Mouse (Mus musculus): ENCODE measurements around the gene Ppif.
A peak's percentile ranks its signal among the peaks of the same experiment; 100 is the strongest.

Ppif gene

DNA sequence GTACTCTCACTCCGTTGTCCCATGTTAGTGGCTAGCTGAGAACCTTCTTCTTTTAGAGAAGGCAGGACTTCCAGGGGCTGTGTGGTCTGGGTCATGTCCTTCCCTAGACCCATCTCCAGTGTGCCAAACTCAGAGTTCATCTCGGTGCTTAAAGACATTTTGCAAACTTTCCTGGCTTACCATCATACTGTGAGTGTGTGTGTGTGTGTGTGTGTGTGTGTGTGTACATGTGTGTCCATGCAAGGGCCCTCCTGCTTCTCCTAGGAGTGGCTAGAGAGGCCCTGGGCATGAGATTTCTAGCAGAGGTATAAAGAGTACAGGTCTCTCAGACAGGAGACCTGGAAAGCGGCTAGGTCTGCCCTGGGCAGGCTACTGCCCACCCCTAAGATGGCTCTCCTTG lies 42.2 kb downstream of the Ppif start:
- DNase-seq (ENCODE audit: low spot score in 2 of 2), result no peak

DNA sequence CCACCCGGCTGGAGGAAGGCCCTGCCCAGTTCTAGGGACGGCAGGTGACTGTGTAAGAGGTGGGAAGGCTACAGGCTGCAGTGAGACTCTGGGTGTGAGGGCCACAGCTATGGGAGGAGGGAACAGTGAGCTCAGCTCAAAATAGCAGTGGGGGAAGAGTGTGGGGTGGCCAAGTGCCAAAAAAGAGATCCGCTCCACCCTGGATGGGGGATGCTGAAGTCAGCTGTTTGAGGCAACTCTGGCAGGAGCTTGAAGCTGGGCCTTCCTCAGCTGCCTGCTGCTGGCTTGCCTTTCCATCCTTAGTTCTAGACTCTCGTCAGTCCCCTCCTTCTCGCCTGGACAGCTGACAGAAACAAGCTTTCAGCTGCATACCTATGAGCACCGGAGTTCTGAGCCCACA lies 42.6 kb downstream of the Ppif start:
- DNase-seq (ENCODE audit: low spot score in 2 of 2), result no peak

DNA sequence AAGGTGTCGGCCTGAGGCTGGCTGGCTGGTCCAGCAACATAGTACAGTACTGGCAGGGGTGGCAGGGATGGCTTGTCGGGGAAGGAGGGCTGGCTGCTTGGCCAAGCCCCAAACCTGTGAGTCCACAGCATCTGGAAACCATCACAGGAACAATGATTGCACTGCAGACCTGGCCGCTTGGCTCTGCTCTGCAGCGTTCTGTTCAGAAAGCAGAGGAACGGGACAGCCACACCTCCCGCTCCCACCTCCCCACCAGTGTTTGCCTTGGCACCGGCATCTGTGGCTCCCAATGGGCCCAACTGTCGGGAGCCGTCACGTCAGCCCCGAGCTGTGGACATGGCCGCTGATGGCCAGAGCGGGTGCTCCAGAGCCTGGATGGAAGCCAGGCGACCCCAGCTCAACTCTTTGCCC lies 44.6 kb downstream of the Ppif start:
- no peak for DNase-seq (ENCODE audit: low spot score in 2 of 2)

DNA sequence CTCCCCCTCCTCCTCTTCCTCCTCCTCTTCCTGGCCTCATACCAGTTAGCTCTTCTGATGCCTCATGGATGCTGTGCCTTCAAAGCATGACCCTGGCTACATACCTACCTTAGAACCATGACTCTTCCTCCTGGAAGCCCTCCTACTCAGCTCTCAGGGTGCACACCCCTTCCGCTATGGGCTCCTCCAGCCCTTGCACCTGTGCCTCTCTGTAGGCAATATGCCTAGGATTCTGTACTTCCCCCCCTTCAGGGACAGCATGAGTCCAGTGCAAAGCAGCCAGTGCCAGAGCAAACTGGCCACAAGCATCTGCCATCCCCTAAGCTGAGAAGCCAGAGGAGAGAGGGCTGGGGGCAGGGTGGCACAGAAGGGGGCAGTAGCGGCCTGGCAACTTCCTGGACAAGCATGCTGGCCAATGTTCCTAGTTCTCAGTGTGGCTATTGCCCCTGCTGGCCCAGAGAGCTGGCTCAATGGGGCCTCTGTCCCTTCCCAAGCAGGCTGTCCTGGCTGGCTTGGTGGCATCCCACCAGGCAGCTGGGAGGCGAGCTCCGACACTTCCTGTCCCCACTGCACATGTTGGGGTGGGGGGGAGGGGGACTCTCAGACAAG lies 46.1 kb downstream of the Ppif start:
- DNase-seq (ENCODE audit: low spot score in 2 of 2), result no peak

DNA sequence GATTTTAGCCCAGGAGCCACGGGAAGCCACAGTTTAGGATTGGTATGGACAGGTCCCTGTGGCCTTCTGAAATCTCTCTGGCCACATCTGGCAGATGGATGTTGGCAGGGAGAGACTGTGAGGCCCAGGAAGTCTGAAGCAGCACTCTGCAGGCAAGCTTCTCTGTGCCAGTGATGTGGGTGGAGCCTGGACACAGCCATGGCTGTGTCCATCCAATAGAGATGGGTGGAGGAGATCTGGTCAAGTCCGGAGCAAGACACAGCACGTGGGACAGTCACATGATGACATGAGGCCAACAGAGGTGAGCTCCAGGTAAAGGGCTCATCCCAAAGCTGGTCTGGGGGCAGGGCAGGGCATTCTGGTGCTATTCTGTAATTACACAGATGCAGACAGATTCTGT lies 47.3 kb downstream of the Ppif start:
- no peak for DNase-seq (ENCODE audit: low spot score in 2 of 2)

DNA sequence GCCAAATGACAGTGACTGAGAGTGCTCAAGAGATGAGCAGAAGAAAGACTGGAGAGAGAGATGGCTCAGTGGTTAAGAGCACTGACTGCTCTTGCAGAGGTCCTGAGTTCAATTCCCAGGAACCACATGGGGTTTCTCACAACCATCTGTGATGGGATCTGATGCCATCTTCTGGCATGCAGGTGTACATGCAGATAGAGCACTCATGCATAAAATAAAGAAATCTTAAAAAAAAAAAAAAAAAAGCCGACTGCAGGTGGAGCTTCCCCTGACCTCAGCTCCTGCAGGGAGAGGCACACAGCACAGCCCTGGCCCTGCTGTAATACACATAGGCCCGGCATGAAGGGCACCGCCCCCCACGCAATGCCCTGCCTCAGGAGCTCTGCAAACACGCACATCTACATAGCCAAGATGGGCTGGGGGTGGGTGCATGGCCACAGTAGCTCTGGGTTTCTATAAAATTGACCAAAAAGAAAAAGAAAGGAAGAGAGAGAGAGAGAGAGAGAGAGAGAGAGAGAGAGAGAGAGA lies 48.0 kb downstream of the Ppif start:
- DNase-seq (ENCODE audit: low spot score in 2 of 2), result peak; percentile 34 to 42

DNA sequence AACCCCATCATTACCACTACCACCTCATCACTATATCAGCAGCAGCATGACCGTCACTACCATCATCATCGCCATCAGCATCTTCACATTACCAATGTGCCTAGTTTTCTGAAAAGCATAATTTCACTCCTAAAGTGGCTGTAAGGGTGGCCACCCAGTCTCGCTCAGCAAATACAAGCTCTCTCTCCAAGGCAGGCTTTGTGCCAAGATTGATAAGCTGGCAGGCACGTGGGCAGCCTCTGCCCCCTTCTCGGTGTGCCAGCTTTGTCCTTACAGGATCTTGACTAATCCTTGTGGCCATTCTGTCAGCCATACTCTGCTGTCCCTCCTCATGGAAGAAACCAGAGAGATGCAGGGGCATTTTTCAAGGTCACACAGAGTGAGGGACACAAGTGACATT lies 49.0 kb downstream of the Ppif start:
- DNase-seq (ENCODE audit: low spot score in 2 of 2), result no peak

DNA sequence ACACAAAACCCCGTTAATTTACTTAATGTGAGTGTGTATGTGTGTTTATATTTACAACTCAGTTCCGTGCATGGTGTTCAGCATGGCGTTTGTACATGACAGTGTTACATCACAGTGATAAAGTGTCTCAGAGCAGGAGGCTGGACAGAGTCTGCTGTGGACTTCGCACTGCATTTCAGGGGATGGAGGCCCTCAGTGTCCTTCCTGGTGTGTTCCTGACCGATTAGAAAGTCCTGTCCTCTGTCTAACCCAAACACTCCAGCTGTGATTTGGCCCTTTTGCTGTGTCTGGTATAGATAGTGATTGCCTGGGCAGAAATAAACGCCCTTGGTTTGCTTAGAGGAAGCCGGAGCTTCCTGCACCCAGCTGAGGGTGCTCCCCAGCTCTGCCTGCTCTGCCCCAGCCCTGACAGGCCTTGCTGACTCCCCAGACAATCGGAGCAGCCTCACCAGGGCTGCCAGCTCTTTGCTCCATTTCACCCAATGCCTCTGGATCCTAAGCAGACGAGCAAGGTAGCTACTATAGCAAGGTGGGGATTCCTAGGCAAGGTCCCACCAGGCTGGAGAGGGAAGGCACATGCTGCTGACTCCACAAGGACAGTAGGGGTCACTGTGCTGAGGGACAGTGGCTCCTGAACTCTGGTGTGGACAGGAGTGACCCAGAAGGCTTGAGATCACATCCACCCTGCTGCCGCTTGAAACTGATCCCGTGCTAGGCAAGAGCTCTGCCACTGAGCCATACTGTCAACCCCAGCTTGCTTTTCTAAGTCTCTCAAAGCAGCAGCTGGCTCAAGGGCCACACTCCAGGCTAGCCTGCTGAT lies 51.6 kb downstream of the Ppif start:
- DNase-seq (ENCODE audit: low spot score in 2 of 2), result no peak

DNA sequence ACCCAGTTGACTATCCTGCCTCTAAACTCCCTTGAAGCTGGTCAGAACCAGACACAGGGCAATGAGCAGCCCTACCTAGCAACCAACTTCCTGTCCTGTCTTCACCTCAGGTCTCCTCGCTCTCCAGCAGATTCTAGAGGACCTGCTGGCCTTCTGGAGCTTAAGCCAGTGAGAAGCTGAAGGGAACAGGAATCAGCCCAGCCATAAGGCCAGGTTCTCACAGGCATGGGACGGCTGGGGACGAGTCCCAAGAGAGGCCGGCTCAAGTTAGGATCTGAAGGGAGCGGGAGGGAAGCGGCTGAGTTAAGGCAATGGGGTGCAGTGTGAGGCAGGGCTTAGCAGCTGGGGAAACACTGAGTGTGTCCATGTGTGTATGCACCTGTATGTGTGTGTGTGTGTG lies 52.4 kb downstream of the Ppif start:
- DNase-seq (ENCODE audit: low spot score in 2 of 2), result no peak

DNA sequence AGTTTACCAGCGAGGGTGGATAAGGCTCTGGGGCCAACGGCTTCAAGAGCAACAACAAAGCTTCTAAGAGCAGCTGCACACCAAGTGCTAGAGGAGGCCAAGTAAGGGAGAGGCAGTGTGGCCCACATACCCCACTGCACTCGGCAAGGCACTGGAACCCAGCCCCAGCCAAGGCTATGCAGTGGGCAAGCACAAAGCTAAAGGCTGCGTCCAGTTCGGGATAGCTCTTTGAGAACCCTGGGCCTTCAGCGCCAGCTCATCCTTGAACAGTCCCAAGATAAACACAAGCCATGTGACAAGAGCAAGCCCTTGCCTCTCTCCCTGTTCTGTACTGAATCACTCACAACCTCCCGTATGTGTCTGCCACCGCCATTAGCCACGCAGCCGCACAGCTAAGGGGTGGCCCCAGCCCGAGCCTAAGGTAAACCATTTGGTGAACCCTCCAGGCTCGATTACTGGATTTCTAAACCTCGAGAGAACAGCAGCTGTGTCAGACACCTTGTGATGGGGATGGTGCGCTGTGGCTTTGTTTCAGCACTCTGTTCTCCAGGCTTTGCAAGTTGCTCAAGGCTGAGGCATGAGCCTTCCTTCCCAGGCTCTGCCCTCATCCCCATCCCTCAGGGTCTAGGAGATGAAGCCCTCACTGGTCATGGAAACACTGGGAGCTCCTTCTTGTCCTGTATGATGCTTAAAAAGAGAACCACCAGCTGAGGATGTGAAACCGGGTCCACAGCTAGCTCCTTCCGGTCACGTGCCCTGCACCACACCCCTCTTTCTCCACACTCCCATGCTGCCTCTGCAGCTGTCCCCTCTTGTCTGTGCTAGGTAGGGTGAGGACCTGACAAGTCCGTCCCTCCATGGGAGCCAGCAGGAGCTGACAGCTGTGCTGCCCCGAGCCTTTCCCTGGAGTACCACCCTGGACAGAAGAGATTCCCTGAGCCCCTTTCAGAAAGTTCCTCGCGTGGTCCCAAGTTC lies 53.3 kb downstream of the Ppif start:
- DNase-seq (ENCODE audit: low spot score in 2 of 2), result peak in 1 of 2 experiments; percentile 41

DNA sequence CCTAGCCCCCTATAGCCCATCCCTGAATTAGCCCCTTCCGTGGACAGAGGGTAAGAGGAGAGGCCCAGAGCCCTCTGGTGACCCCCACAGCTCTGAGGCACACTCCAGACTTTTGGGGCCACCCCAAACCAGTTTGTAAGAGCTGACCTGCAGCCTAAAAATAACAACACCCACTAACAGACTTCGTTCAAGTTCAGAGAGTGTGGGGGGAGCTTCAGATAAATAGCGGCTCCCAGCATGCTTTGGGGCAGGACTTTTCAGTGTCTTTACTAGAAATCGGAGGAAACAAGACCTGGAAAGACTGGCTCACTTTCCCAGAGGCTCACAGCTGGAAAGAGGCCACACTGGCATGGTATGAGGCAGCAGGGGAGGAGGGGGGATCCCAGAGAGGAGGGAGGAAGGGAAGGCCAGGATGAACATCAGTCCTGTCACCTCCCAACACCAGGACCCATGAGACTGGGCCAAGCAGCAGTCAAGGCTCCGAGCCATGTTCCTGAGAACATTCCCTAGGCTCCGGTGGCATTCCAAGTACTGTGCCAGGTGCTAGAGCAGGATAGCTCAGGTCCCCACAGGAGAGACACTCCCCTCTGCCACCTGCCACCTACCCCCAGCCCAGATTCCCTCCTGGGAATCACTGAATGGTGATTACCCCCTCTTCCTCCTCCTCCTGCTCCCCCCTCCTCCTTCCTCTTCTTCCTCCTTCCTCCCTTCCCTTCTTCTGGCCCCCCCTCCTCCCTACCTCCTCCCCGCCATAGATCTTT lies 54.2 kb downstream of the Ppif start:
- DNase-seq (ENCODE audit: low spot score in 2 of 2), result no peak

DNA sequence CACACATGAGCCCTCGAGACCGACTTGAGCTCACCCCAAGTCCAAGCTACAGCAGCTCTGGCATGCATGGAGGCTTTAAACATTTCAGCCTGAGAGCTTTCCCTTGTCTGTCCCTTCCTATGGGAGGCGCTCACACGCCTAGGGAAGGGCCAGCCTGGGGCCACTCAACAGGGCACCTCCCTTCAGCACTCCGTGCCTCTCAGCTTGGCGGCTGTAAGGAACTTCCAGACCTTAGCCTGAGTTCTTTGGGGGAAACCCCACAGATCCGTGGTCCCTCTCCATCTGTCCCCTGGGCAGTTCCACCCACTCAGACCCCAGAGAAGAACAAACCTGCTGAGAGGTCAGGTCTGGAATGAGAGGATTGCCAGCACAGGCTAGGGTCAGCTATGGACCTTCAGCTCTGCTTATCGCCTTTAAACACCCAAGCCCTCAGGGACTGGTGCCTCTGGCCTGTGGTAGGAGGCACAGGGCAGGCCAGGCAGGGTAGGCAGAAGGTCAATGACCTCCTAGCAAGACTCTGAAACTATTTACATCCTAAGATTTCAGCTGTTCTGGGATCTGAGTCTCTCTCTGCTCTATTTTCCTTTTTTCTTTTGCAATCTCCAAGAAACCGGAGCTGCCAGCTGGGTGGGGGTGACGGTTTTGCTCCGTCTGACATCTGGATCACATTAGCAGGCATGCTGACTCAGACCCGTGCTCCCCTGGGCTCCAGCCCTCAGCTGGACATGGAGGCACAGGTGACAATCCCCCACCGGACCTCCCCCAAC lies 55.4 kb downstream of the Ppif start:
- no peak for DNase-seq (ENCODE audit: low spot score in 2 of 2)
